In the genomic region with DNA sequence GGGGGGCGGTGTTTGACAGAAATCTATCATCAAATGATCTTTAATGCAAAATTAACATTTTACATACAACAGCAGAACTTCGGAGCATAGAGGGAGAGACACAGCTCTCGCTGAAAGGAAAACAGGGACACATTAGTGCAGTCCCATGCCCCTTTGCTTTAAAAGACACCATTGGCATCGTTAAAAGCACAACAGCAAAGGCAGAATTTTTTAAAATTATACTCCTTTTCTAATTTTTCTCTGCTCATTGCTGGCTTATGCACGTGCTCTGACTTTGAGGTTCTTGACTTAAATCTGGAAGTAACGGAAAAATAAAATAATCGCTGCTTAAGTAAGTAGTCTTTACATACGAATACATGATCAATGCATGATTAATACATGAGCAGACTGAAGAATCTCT, we compare ENCODE assay signal across 10 mouse cellular contexts.
DNase-seq lines count a peak whose midpoint lies in the region; ATAC-seq and TF ChIP-seq lines count a peak whose summit lies in the region.
"Had no signal": no experiment of that assay in that cellular context is flagged by ENCODE, and none has a peak within 500 bp of the region (broad histone marks: within the 10 kb centered on the region; RNA-seq: fewer than 3 reads in every experiment).

No protein-coding gene starts in this region.

- H3K4me2 ChIP-seq in lung, embryonic 15.5 days, result peak overlapping the region; percentile 51
- H3K4me2 ChIP-seq in forebrain, embryonic 16.5 days (ENCODE audit: low read length), result peak overlapping the region; percentile 48
- H3K4me2 ChIP-seq in limb, embryonic 13.5 days (replicated peaks), result peak overlapping the region; percentile 59
- H3K4me2 ChIP-seq in stomach, embryonic 14.5 days (replicated peaks; ENCODE audit: low read depth, low read length), result peak overlapping the region; percentile 49

- no peaks in the 10 kb centered on the region for H3K27me3 ChIP-seq in lung, embryonic 15.5 days
- peaks cover 31% of the 10 kb centered on the region for H3K27me3 ChIP-seq in forebrain, embryonic 16.5 days (replicated peaks; ENCODE audit: control insufficient read depth, insufficient read depth, low read length)
- H3K27me3 ChIP-seq in limb, embryonic 13.5 days, result no peaks in the 10 kb centered on the region
- H3K27me3 ChIP-seq in stomach, embryonic 14.5 days (ENCODE audit: control insufficient read depth, insufficient read depth, low read length), result no peaks in the 10 kb centered on the region

- no peak for DNase-seq in lung, adult 2 months
- no peak for DNase-seq in cerebellum, adult 11 months
- no peak for DNase-seq in gastrocnemius, postnatal 10 days
- DNase-seq in urinary bladder, postnatal 14 days (ENCODE audit: low spot score), result no peak
- DNase-seq: adrenal gland, postnatal 14 days; heart, adult 11 months had no signal

- H3K4me1 ChIP-seq in lung, embryonic 15.5 days, result peaks cover 28% of the 10 kb centered on the region
- no peaks in the 10 kb centered on the region; the same call in 1 of the 2 replicates for H3K4me1 ChIP-seq in lung, adult 2 months (ENCODE audit: control insufficient read depth, insufficient read depth, low read length)
- H3K4me1 ChIP-seq in forebrain, embryonic 16.5 days (replicated peaks; ENCODE audit: control insufficient read depth, insufficient read depth, low read length), result peaks cover 14% of the 10 kb centered on the region
- H3K4me1 ChIP-seq in limb, embryonic 13.5 days, result peaks cover 63% of the 10 kb centered on the region
- peaks cover 8% of the 10 kb centered on the region; the same call in 1 of the 2 replicates for H3K4me1 ChIP-seq in stomach, embryonic 14.5 days (ENCODE audit: control insufficient read depth, insufficient read depth, low read length)

- 31% methylated on average over 8 of the region's 8 CpGs for WGBS in lung, embryonic 15.5 days
- WGBS in lung, adult 2 months, result 57% methylated on average over 8 of the region's 8 CpGs
- 10% methylated on average over 8 of the region's 8 CpGs for WGBS in forebrain, embryonic 16.5 days
- 35% methylated on average over 8 of the region's 8 CpGs for WGBS in limb, embryonic 13.5 days
- 47% methylated on average over 8 of the region's 8 CpGs for WGBS in stomach, embryonic 14.5 days

- peak overlapping the region; percentile 27 for H3K4me3 ChIP-seq in lung, embryonic 15.5 days
- no peak overlapping the region for H3K4me3 ChIP-seq in lung, adult 2 months (replicated peaks; ENCODE audit: extremely low read depth, low read depth, low read length)
- H3K4me3 ChIP-seq in forebrain, embryonic 16.5 days (replicated peaks; ENCODE audit: low read length), result peak overlapping the region; percentile 31
- peak overlapping the region; percentile 26 for H3K4me3 ChIP-seq in limb, embryonic 13.5 days
- peak overlapping the region; percentile 14; the same call in 1 of the 2 replicates for H3K4me3 ChIP-seq in stomach, embryonic 14.5 days (ENCODE audit: low read depth, low read length)

- TF ChIP-seq CTCF in lung, adult 2 months (IDR thresholded peaks at IDR 0.05; ENCODE audit: insufficient read depth, low read length), result no peak

- no peak for TF ChIP-seq POLR2A in lung, adult 2 months (IDR thresholded peaks at IDR 0.05; ENCODE audit: borderline replicate concordance, extremely low read depth, low read depth, low read length)

- H3K9me3 ChIP-seq in lung, embryonic 15.5 days, result no peaks in the 10 kb centered on the region
- H3K9me3 ChIP-seq in forebrain, embryonic 16.5 days (ENCODE audit: control insufficient read depth, low read length), result no peaks in the 10 kb centered on the region
- no peaks in the 10 kb centered on the region for H3K9me3 ChIP-seq in limb, embryonic 13.5 days
- H3K9me3 ChIP-seq in stomach, embryonic 14.5 days (ENCODE audit: control insufficient read depth, low read depth, low read length), result no peaks in the 10 kb centered on the region

- H3K36me3 ChIP-seq in lung, embryonic 15.5 days, result no peaks in the 10 kb centered on the region
- H3K36me3 ChIP-seq in forebrain, embryonic 16.5 days (ENCODE audit: control insufficient read depth, insufficient read depth), result no peaks in the 10 kb centered on the region
- H3K36me3 ChIP-seq in limb, embryonic 13.5 days, result no peaks in the 10 kb centered on the region
- H3K36me3 ChIP-seq in stomach, embryonic 14.5 days (ENCODE audit: control insufficient read depth, insufficient read depth, low read length), result no peaks in the 10 kb centered on the region

- no peak overlapping the region; the same call in 1 of the 2 replicates for H3K27ac ChIP-seq in lung, embryonic 15.5 days
- H3K27ac ChIP-seq in forebrain, embryonic 16.5 days (ENCODE audit: low read length), result no peak overlapping the region
- peak overlapping the region; percentile 65; the same call in 1 of the 2 replicates for H3K27ac ChIP-seq in limb, embryonic 13.5 days
- no peak overlapping the region; the same call in 1 of the 2 replicates for H3K27ac ChIP-seq in stomach, embryonic 14.5 days (ENCODE audit: low read length)

- ATAC-seq in lung, embryonic 15.5 days (ENCODE audit: borderline replicate concordance, extremely low read depth, low FRiP score, low TSS enrichment), result no peak
- no peak for ATAC-seq in forebrain, embryonic 16.5 days
- ATAC-seq in limb, embryonic 13.5 days (ENCODE audit: low FRiP score, low read depth), result no peak
- ATAC-seq in stomach, embryonic 14.5 days (ENCODE audit: insufficient number of reproducible peaks, insufficient read depth, low FRiP score, low read depth), result no peak

- H3K9ac ChIP-seq in lung, embryonic 15.5 days, result peak overlapping the region; percentile 5; the same call in 1 of the 2 replicates
- H3K9ac ChIP-seq in forebrain, embryonic 16.5 days (replicated peaks; ENCODE audit: low read depth, low read length), result no peak overlapping the region
- H3K9ac ChIP-seq in limb, embryonic 13.5 days, result peak overlapping the region; percentile 50
- H3K9ac ChIP-seq in stomach, embryonic 14.5 days (replicated peaks; ENCODE audit: low read depth, low read length), result no peak overlapping the region

Comparison
In these comparisons a context has a peak if more than half of its experiments do, and no peak if none do; other contexts are left out.
1. H3K9ac ChIP-seq: peak in lung, embryonic 15.5 days (single experiment) and limb, embryonic 13.5 days (single experiment); none in forebrain, embryonic 16.5 days (single experiment) and stomach, embryonic 14.5 days (single experiment).
2. Peak in every context shown above with its lines, with median percentiles within 50 percentile points of each other: H3K4me2 ChIP-seq.